Mouse (Mus musculus) embryonic facial prominence, embryonic 10.5 days (tissue): ENCODE data around the gene Zfp704. TPM values are rescaled to one million over a fixed set of nuclear protein-coding genes. Genes with fewer than 3 reads are reported as not detected.

Experiments
- DNase-seq: peaks from one replicate; pipeline ENCODE4 v3.0.0-alpha.2; 2017; ENCODE audit warnings: low spot score
- H3K27ac ChIP-seq: fragments of 300-500 bp; sonication (generic); replicated peaks from 2 replicates; pipeline ENCODE4 v1.5.1; 2016; ENCODE audit warnings: mild to moderate bottlenecking
- H3K27me3 ChIP-seq: fragments of 300-500 bp; sonication (generic); replicated peaks from 2 replicates; pipeline ENCODE4 v1.6.1; 2016; ENCODE audit warnings: low read depth, mild to moderate bottlenecking; ENCODE audit not compliant: poor library complexity, severe bottlenecking
- H3K36me3 ChIP-seq: fragments of 300-500 bp; sonication (generic); replicated peaks from 2 replicates; pipeline ENCODE4 v1.6.1; 2016; ENCODE audit warnings: mild to moderate bottlenecking, moderate library complexity
- H3K4me1 ChIP-seq: fragments of 300-500 bp; sonication (generic); 2 replicates; pipeline ENCODE4 v1.6.1; 2016
- H3K4me3 ChIP-seq: fragments of 300-500 bp; sonication (generic); 2 replicates; pipeline ENCODE4 v1.5.1; 2016; ENCODE audit warnings: mild to moderate bottlenecking, moderate library complexity
- H3K9me3 ChIP-seq: fragments of 300-500 bp; sonication (generic); 2 replicates; pipeline ENCODE4 v1.6.1; 2016; ENCODE audit warnings: mild to moderate bottlenecking
- WGBS: fragments of 180-500 bp; shearing (Covaris S2); methylation state at CpG from one replicate; pipeline ENCODE4 v1.1.7; 2016; 5-methylcytosine and 5-hydroxymethylcytosine counted together
- polyA plus RNA-seq: library from polyadenylated mRNA; unstranded; fragments of >200 nt; fragmentation: Nextera tagmentation; extraction: Ambion mirVana; gene quantifications from 2 replicates; pipeline ENCODE4 v1.2.1, GENCODE M21; 2016

Gene Zfp704
- polyA plus RNA-seq: 7.4 and 7.7 TPM in 2 replicates

GRCm38 (mm10) chr3:9609581-9610341, at the start of gene Zfp704:
Gene Zfp704, minus strand, starts transcription at chr3:9610085.
- 5% methylated on average over 97 of the region's 97 CpGs for WGBS
- no peaks in the 10 kb centered on the region for H3K36me3 ChIP-seq
- H3K9me3 ChIP-seq: no peaks in the 10 kb centered on the region
- peak; percentile 90 for DNase-seq
- H3K27ac ChIP-seq: peak within 1 kb of the TSS; percentile 91
- peaks cover 34% of the 10 kb centered on the region for H3K4me1 ChIP-seq
- H3K4me3 ChIP-seq: peak within 1 kb of the TSS; percentile 90
- peaks cover 6% of the 10 kb centered on the region; the same call in 1 of the 2 replicates for H3K27me3 ChIP-seq

- no peak overlapping the region for H3K27ac ChIP-seq
- no peak for DNase-seq
- H3K9me3 ChIP-seq: no peaks in the 10 kb centered on the region
- 87% methylated on average over 10 of the region's 10 CpGs for WGBS
- H3K27me3 ChIP-seq: peaks cover 17% of the 10 kb centered on the region; the same call in 1 of the 2 replicates
- H3K36me3 ChIP-seq: no peaks in the 10 kb centered on the region
- H3K4me3 ChIP-seq: no peak overlapping the region
- H3K4me1 ChIP-seq: peaks cover 10% of the 10 kb centered on the region
Observed at GRCm38 (mm10) chr3:9633036-9634005, 23.4 kb upstream of the Zfp704 start.

- H3K27ac ChIP-seq: peak overlapping the region; percentile 78
- WGBS: 24% methylated on average over 17 of the region's 17 CpGs
- H3K9me3 ChIP-seq: no peaks in the 10 kb centered on the region
- no peaks in the 10 kb centered on the region for H3K36me3 ChIP-seq
- H3K27me3 ChIP-seq: peaks cover 17% of the 10 kb centered on the region; the same call in 1 of the 2 replicates
- DNase-seq: peak; percentile 55
- H3K4me3 ChIP-seq: peak overlapping the region; percentile 42
- peaks cover 17% of the 10 kb centered on the region for H3K4me1 ChIP-seq
Observed at GRCm38 (mm10) chr3:9629951-9630350, 20.1 kb upstream of the Zfp704 start.

GRCm38 (mm10) chr3:9628041-9628440, 18.2 kb upstream of the Zfp704 start:
- peaks cover 19% of the 10 kb centered on the region for H3K4me1 ChIP-seq
- DNase-seq: no peak
- no peaks in the 10 kb centered on the region for H3K9me3 ChIP-seq
- H3K4me3 ChIP-seq: no peak overlapping the region
- 79% methylated on average over 4 of the region's 4 CpGs for WGBS
- H3K36me3 ChIP-seq: no peaks in the 10 kb centered on the region
- H3K27ac ChIP-seq: no peak overlapping the region
- H3K27me3 ChIP-seq: peaks cover 17% of the 10 kb centered on the region; the same call in 1 of the 2 replicates

GRCm38 (mm10) chr3:9626149-9626548, 16.3 kb upstream of the Zfp704 start:
- Histone ChIP-seq H3K27ac (no peak overlapping the region), H3K9me3 (no peaks in the 10 kb centered on the region), H3K36me3 (no peaks in the 10 kb centered on the region), H3K4me1 (peaks cover 19% of the 10 kb centered on the region), H3K4me3 (no peak overlapping the region), H3K27me3 (peaks cover 17% of the 10 kb centered on the region; the same call in 1 of the 2 replicates)
- WGBS: 63% methylated on average over 5 of the region's 5 CpGs
- DNase-seq: no peak

GRCm38 (mm10) chr3:9620611-9621010, 10.7 kb upstream of the Zfp704 start:
- 92% methylated on average over 12 of the region's 12 CpGs for WGBS
- H3K27ac ChIP-seq: no peak overlapping the region
- no peaks in the 10 kb centered on the region for H3K9me3 ChIP-seq
- no peaks in the 10 kb centered on the region for H3K36me3 ChIP-seq
- no peak for DNase-seq
- H3K4me3 ChIP-seq: no peak overlapping the region
- H3K27me3 ChIP-seq: 0 out of 2 replicates have a peak, but pooled peaks cover 5% of the 10 kb centered on the region
- peaks cover 19% of the 10 kb centered on the region for H3K4me1 ChIP-seq

- Histone ChIP-seq H3K36me3 (no peaks in the 10 kb centered on the region), H3K4me1 (peaks cover 20% of the 10 kb centered on the region), H3K27ac (no peak overlapping the region), H3K27me3 (0 out of 2 replicates have a peak, but pooled peaks cover 7% of the 10 kb centered on the region), H3K4me3 (no peak overlapping the region), H3K9me3 (no peaks in the 10 kb centered on the region)
- 81% methylated on average over 6 of the region's 6 CpGs for WGBS
- DNase-seq: no peak
Observed at GRCm38 (mm10) chr3:9619562-9620275, 9.8 kb upstream of the Zfp704 start.

- 61% methylated on average over 9 of the region's 9 CpGs for WGBS
Observed at GRCm38 (mm10) chr3:9617101-9617500, 7.2 kb upstream of the Zfp704 start.

GRCm38 (mm10) chr3:9614676-9615075, 4.8 kb upstream of the Zfp704 start:
- H3K27me3 ChIP-seq: peaks cover 13% of the 10 kb centered on the region; the same call in 1 of the 2 replicates
- no peak overlapping the region for H3K4me3 ChIP-seq
- WGBS: 77% methylated on average over 12 of the region's 12 CpGs
- DNase-seq: no peak
- no peaks in the 10 kb centered on the region for H3K36me3 ChIP-seq
- H3K4me1 ChIP-seq: peaks cover 28% of the 10 kb centered on the region
- no peak overlapping the region for H3K27ac ChIP-seq
- no peaks in the 10 kb centered on the region for H3K9me3 ChIP-seq

More at GRCm38 (mm10) chr3:9617101-9617500, 7.2 kb upstream of the Zfp704 start:
- peak; percentile 54 for DNase-seq
- H3K4me1 ChIP-seq: peaks cover 22% of the 10 kb centered on the region
- H3K36me3 ChIP-seq: no peaks in the 10 kb centered on the region
- no peak overlapping the region for H3K4me3 ChIP-seq
- H3K9me3 ChIP-seq: no peaks in the 10 kb centered on the region
- no peak overlapping the region for H3K27ac ChIP-seq
- H3K27me3 ChIP-seq: peaks cover 13% of the 10 kb centered on the region; the same call in 1 of the 2 replicates

GRCm38 (mm10) chr3:9614011-9614410, 4.1 kb upstream of the Zfp704 start:
- Histone ChIP-seq H3K9me3 (no peaks in the 10 kb centered on the region), H3K27ac (no peak overlapping the region), H3K4me1 (peaks cover 28% of the 10 kb centered on the region), H3K27me3 (peaks cover 13% of the 10 kb centered on the region; the same call in 1 of the 2 replicates), H3K4me3 (no peak overlapping the region), H3K36me3 (no peaks in the 10 kb centered on the region)
- DNase-seq: no peak
- WGBS: 77% methylated on average over 8 of the region's 8 CpGs

GRCm38 (mm10) chr3:9611226-9611625, 1.3 kb upstream of the Zfp704 start:
- Histone ChIP-seq H3K27me3 (peaks cover 11% of the 10 kb centered on the region; the same call in 1 of the 2 replicates), H3K4me1 (peaks cover 31% of the 10 kb centered on the region), H3K27ac (no peak overlapping the region), H3K36me3 (no peaks in the 10 kb centered on the region), H3K9me3 (no peaks in the 10 kb centered on the region), H3K4me3 (no peak overlapping the region)
- no peak for DNase-seq
- WGBS: 72% methylated on average over 4 of the region's 4 CpGs
